Mouse (Mus musculus) right cerebral cortex, postnatal 4 days (tissue): Measurements from ENCODE around the gene Ndufa10.

Experiments
- DNase-seq: peaks from one replicate; pipeline ENCODE4 v3.0.0-alpha.2; 2022

The Ndufa10 gene

DNA sequence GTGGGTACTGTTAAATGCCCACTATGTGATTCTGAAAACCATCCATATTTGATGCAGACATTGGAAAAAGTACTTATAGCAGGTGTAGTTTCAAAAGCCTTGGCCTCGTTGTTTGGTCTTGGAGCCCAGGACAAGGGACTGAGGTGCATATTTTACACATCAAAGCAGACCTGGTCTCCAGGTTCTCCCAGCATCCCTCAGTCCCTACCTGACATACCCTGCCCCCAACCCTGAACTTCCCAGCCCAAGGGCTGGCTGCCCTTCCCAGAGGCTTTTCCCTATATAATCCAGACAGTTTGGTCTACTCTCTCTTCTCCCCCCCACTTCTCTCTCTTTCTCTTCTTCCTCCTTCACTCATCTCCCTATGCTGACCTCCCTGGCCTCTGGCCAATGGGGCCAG, 42.7 kb downstream of the Ndufa10 start:
- DNase-seq: no peak

- no peak for DNase-seq
These were observed 48.9 kb downstream of the Ndufa10 start for GRCm38 (mm10) chr1:92424714-92425113.

GRCm38 (mm10) chr1:92405131-92405530, 68.5 kb downstream of the Ndufa10 start:
- DNase-seq: no peak

GRCm38 (mm10) chr1:92400556-92400955, 73.1 kb downstream of the Ndufa10 start:
- DNase-seq: no peak

DNA sequence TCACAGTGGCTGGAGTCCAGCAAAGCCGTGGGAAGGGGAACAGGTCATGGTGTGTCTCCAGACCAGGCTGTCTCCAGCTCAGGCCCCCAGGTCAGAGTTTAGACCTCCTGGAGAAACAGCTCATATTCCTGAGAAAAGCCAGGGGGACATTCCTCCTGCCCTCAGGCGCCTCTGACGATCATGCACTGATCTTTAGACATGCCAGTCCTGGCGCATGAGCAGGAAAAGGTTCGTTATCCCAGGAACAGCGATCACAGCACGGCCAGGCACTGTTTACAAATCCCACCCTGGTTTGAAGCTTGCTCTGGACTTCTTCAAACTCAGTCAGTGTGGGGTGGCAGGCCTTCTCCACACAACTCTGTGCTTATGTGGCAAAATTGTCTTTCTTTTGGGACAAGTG, 75.1 kb downstream of the Ndufa10 start:
- DNase-seq: no peak

- no peak for DNase-seq
These were observed 76.1 kb downstream of the Ndufa10 start for GRCm38 (mm10) chr1:92397511-92398051.

DNA sequence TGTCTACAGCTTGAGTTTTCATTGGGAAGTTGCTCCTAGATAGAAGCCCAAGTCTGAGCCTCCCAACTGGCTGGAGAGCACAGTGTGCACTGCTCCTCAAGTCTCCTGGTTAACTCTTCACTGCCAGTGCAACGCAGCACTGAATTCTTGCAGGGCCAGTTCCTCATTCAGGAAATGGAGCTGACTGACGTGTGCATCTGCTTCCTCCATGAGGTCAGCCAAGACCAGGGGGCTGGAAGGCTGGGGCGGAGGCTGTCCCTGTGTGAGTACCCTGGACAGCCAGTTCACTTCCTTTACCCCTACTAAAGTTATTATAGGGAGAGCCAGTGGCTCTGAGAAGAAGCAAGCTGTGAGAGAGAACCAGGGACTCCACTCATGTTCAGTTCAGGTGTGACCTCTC, 79.4 kb downstream of the Ndufa10 start:
- DNase-seq: no peak

- DNase-seq: no peak
These were observed 80.5 kb downstream of the Ndufa10 start for GRCm38 (mm10) chr1:92393166-92393565.
